In the genomic region with DNA sequence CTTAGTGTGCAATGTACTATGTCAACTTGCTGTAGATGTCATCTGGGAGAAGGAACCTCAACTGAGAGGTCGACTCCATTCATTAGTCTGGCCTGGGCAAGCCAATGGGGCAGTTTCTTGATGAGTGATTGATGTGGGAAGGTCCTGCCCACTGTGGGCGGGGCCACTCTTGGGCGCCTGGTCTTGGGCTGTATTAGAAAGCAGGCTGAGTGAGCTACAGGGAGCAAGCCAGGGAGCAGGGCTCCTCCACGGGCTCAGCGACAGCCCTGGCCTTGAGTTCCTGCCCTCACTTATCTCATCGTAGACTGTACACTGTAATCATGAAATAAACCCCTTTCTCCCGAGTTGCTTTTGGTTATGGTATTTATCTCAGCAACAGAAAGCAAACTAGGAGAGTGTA, we compare ENCODE assay signal across 9 mouse cellular contexts. TPM values are rescaled to one million over a fixed set of nuclear protein-coding genes. Genes with fewer than 3 reads are reported as not detected.
DNase-seq lines count a peak whose midpoint lies in the region; ATAC-seq lines count a peak whose summit lies in the region.
"Had no signal": no experiment of that assay in that cellular context is flagged by ENCODE, and none has a peak within 500 bp of the region (broad histone marks: within the 10 kb centered on the region; RNA-seq: fewer than 3 reads in every experiment).

No protein-coding gene starts in this region.

- 13% methylated on average over 7 of the region's 7 CpGs for WGBS in kidney, embryonic 14.5 days
- 9% methylated on average over 7 of the region's 7 CpGs for WGBS in intestine, embryonic 15.5 days
- 15% methylated on average over 7 of the region's 7 CpGs for WGBS in limb, embryonic 10.5 days

- H3K4me1 ChIP-seq in kidney, embryonic 14.5 days (ENCODE audit: control insufficient read depth, insufficient read depth, low read length): 0 out of 2 replicates have a peak, but pooled peaks cover 3% of the 10 kb centered on the region
- peaks cover 10% of the 10 kb centered on the region for H3K4me1 ChIP-seq in intestine, embryonic 15.5 days (replicated peaks)
- H3K4me1 ChIP-seq in limb, embryonic 10.5 days: peaks cover 22% of the 10 kb centered on the region

- no peaks in the 10 kb centered on the region for H3K9me3 ChIP-seq in kidney, embryonic 14.5 days (ENCODE audit: control insufficient read depth, low read length)
- no peaks in the 10 kb centered on the region for H3K9me3 ChIP-seq in intestine, embryonic 15.5 days
- H3K9me3 ChIP-seq in limb, embryonic 10.5 days (replicated peaks): no peaks in the 10 kb centered on the region

- no peaks in the 10 kb centered on the region for H3K36me3 ChIP-seq in kidney, embryonic 14.5 days (ENCODE audit: control insufficient read depth, insufficient read depth, low read length)
- no peaks in the 10 kb centered on the region for H3K36me3 ChIP-seq in intestine, embryonic 15.5 days
- H3K36me3 ChIP-seq in limb, embryonic 10.5 days: no peaks in the 10 kb centered on the region

- peaks cover 29% of the 10 kb centered on the region for H3K27me3 ChIP-seq in kidney, embryonic 14.5 days (ENCODE audit: control insufficient read depth, insufficient read depth, low read length)
- H3K27me3 ChIP-seq in intestine, embryonic 15.5 days (replicated peaks): peaks cover 29% of the 10 kb centered on the region
- H3K27me3 ChIP-seq in limb, embryonic 10.5 days (ENCODE audit: low read depth, poor library complexity, severe bottlenecking): peaks cover 55% of the 10 kb centered on the region
- H3K27me3 ChIP-seq: Patski had no signal

- H3K27ac ChIP-seq in kidney, embryonic 14.5 days (ENCODE audit: low read depth, low read length): no peak overlapping the region
- no peak overlapping the region for H3K27ac ChIP-seq in intestine, embryonic 15.5 days
- H3K27ac ChIP-seq in limb, embryonic 10.5 days: no peak overlapping the region

- ATAC-seq in kidney, embryonic 14.5 days (ENCODE audit: low FRiP score, low TSS enrichment): peak; percentile 48
- peak; percentile 73 for ATAC-seq in intestine, embryonic 15.5 days
- ATAC-seq: Patski had no signal

- H3K9ac ChIP-seq in kidney, embryonic 14.5 days (ENCODE audit: low read depth, low read length): no peak overlapping the region
- no peak overlapping the region for H3K9ac ChIP-seq in intestine, embryonic 15.5 days

- H3K4me3 ChIP-seq in kidney, embryonic 14.5 days (ENCODE audit: low read length): no peak overlapping the region
- no peak overlapping the region for H3K4me3 ChIP-seq in intestine, embryonic 15.5 days (replicated peaks)
- no peak overlapping the region for H3K4me3 ChIP-seq in limb, embryonic 10.5 days

- no peak for DNase-seq in kidney, postnatal 25 days
- DNase-seq in ZHBTc4 (ENCODE audit: low read depth, low spot score): peak; percentile 88
- peak; percentile 57 to 61 for DNase-seq in spleen, postnatal 14 days (ENCODE audit: low spot score in 2 of 2)
- no peak for DNase-seq in limb, embryonic 10.5 days (ENCODE audit: low spot score)
- no peak for DNase-seq in urinary bladder, postnatal 14 days (ENCODE audit: low spot score)
- no peak for DNase-seq in cerebellum, postnatal 36 days

- H3K4me2 ChIP-seq in kidney, embryonic 14.5 days (replicated peaks; ENCODE audit: low read depth, low read length): no peak overlapping the region
- no peak overlapping the region for H3K4me2 ChIP-seq in intestine, embryonic 15.5 days (replicated peaks)

RNA-seq across cellular contexts. Expression of a gene that starts 5.2 kb away (rescaled TPM):
- polyA plus RNA-seq in kidney, embryonic 14.5 days (2014; fragmentation: Nextera tagmentation; extraction: Ambion mirVana): 0.22 and 0.24 TPM in 2 replicates
- polyA plus RNA-seq in intestine, embryonic 15.5 days (2015; fragmentation: Nextera tagmentation; extraction: Ambion mirVana): 0.09 and 0.19 TPM in 2 replicates
- 0.26 and 0.53 TPM in 2 replicates for polyA plus RNA-seq in limb, embryonic 10.5 days (2016; fragmentation: Nextera tagmentation; extraction: Ambion mirVana)

RNA-seq across cellular contexts. Expression of a gene that starts 27.7 kb away (rescaled TPM):
- polyA plus RNA-seq in kidney, embryonic 14.5 days (2014; fragmentation: Nextera tagmentation; extraction: Ambion mirVana): 25.8 and 31.3 TPM in 2 replicates
- 23.6 and 25.0 TPM in 2 replicates for polyA plus RNA-seq in intestine, embryonic 15.5 days (2015; fragmentation: Nextera tagmentation; extraction: Ambion mirVana)
- polyA plus RNA-seq in limb, embryonic 10.5 days (2016; fragmentation: Nextera tagmentation; extraction: Ambion mirVana): 40.8 and 42.6 TPM in 2 replicates

RNA-seq across cellular contexts. Expression of a gene that starts 39.1 kb away (rescaled TPM):
- polyA plus RNA-seq in kidney, embryonic 14.5 days (2014; fragmentation: Nextera tagmentation; extraction: Ambion mirVana): not detected in 2 replicates
- 0.06 and 0.10 TPM in 2 replicates for polyA plus RNA-seq in intestine, embryonic 15.5 days (2015; fragmentation: Nextera tagmentation; extraction: Ambion mirVana)
- polyA plus RNA-seq in limb, embryonic 10.5 days (2016; fragmentation: Nextera tagmentation; extraction: Ambion mirVana): not detected in 2 replicates
- polyA plus RNA-seq: Patski had no signal

RNA-seq across cellular contexts. Expression of a gene that starts 43.4 kb away (rescaled TPM):
- 10.1 and 10.2 TPM in 2 replicates for polyA plus RNA-seq in kidney, embryonic 14.5 days (2014; fragmentation: Nextera tagmentation; extraction: Ambion mirVana)
- polyA plus RNA-seq in intestine, embryonic 15.5 days (2015; fragmentation: Nextera tagmentation; extraction: Ambion mirVana): 8.3 TPM in 2 replicates
- 8.7 and 11.3 TPM in 2 replicates for polyA plus RNA-seq in limb, embryonic 10.5 days (2016; fragmentation: Nextera tagmentation; extraction: Ambion mirVana)

RNA-seq across cellular contexts. Expression of a gene that starts 56.4 kb away (rescaled TPM):
- polyA plus RNA-seq in kidney, embryonic 14.5 days (2014; fragmentation: Nextera tagmentation; extraction: Ambion mirVana): 125 and 130 TPM in 2 replicates
- polyA plus RNA-seq in intestine, embryonic 15.5 days (2015; fragmentation: Nextera tagmentation; extraction: Ambion mirVana): 95.7 and 101 TPM in 2 replicates
- polyA plus RNA-seq in limb, embryonic 10.5 days (2016; fragmentation: Nextera tagmentation; extraction: Ambion mirVana): 104 and 108 TPM in 2 replicates

Comparison
In these comparisons a context has a peak if more than half of its experiments do, and no peak if none do; other contexts are left out.
1. DNase-seq: peak in ZHBTc4 (single experiment) and spleen, postnatal 14 days (2 of 2); none in kidney, postnatal 25 days (0 of 2), limb, embryonic 10.5 days (single experiment), urinary bladder, postnatal 14 days (single experiment) and cerebellum, postnatal 36 days (0 of 2).